Mouse (Mus musculus): ENCODE results near the gene Zbtb7b.

DNA sequence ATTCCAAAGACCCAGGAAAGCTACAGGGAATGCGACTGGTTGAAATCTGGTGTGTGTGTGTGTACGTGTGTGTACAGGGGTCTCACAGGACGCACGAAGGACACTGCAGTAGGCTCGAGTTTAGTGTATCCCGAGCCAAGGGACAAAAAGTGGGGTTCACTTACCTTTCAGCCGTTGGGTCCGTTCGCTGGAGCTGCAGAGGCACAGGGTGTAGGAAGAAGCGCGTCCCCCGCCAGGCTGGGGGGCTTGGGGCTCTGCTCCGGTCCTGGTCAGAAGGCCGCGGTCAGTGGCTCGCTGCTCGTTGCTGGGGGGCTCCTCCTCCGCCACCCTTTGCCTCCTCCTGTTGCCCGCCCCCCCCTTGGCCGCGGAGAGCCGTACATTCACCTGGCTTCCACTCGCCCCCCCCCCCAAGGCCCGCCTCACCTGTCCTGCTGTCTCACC lies 1.7 kb downstream of the Zbtb7b start:
- TF ChIP-seq CTCF (IDR thresholded peaks at IDR 0.05; ENCODE audit: borderline replicate concordance, extremely low read depth, insufficient read depth, insufficient read length) (no peak), POLR2A (IDR thresholded peaks at IDR 0.05; ENCODE audit: borderline replicate concordance, extremely low read depth, insufficient read depth, insufficient read length, poor library complexity, severe bottlenecking) (no peak)

Measured in brain, embryonic 14.5 days (tissue).